Mouse (Mus musculus) megakaryocyte, embryonic 14.5 days (primary cell): ENCODE measurements around the gene Avp.

ENCODE experiments used
- FLI1 ChIP-seq: IDR thresholded peaks from 2 replicates; pipeline ENCODE4 v1.6.1; 2012; ENCODE audit warnings: low read length, inconsistent platforms, mixed read lengths
- GATA1 ChIP-seq: IDR thresholded peaks from 3 replicates; pipeline ENCODE4 v1.6.1; 2012; ENCODE audit warnings: mixed read lengths, low read length, inconsistent platforms, borderline replicate concordance

GRCm38 (mm10) chr2:130589761-130590160 lies 7.4 kb upstream of the Avp start:
- TF ChIP-seq GATA1 (no peak), FLI1 (no peak)
